Mouse (Mus musculus): ENCODE data around the gene Svs6. TPM values are rescaled to one million over a fixed set of nuclear protein-coding genes. Genes with fewer than 3 reads are reported as not detected.
"Not testable (repeated sequence)": the region's sequence is repeated elsewhere in the genome, so short reads cannot be mapped to it uniquely, and the experiment has no call there.

The Svs6 gene
- total RNA-seq (2021) = not detected

- not testable (repeated sequence) for DNase-seq (ENCODE audit: extremely low spot score in 1 of 2, low spot score in 1 of 2)
Observed at GRCm38 (mm10) chr2:164316451-164316850, at the start of gene Svs6. Svs6 (plus strand) TSS chr2:164316751.

GRCm38 (mm10) chr2:164278359-164278758 is 38.2 kb upstream of the Svs6 start, which contains the start of gene Svs4:
Svs4 (minus strand) TSS chr2:164278459.
- DNase-seq (ENCODE audit: extremely low spot score in 1 of 2, low spot score in 1 of 2) = no peak

- not testable (repeated sequence) for DNase-seq (ENCODE audit: extremely low spot score in 1 of 2, low spot score in 1 of 2)
Observed at GRCm38 (mm10) chr2:164288968-164289367, 27.6 kb upstream of the Svs6 start, which contains the start of gene Svs3a. Svs3a (plus strand) TSS chr2:164289268.

GRCm38 (mm10) chr2:164312599-164312998 is 4.0 kb upstream of the Svs6 start:
- DNase-seq (ENCODE audit: extremely low spot score in 1 of 2, low spot score in 1 of 2) = no peak

GRCm38 (mm10) chr2:164315460-164315859 is 1.1 kb upstream of the Svs6 start:
- not testable (repeated sequence) for DNase-seq (ENCODE audit: extremely low spot score in 1 of 2, low spot score in 1 of 2)

GRCm38 (mm10) chr2:164320983-164321382 is 4.4 kb downstream of the Svs6 start:
- no peak for DNase-seq (ENCODE audit: extremely low spot score in 1 of 2, low spot score in 1 of 2)

- DNase-seq (ENCODE audit: extremely low spot score in 1 of 2, low spot score in 1 of 2) = not testable (repeated sequence)
Observed at GRCm38 (mm10) chr2:164332440-164332839, 15.9 kb downstream of the Svs6 start, which contains the start of gene Svs5. Svs5 (plus strand) TSS chr2:164332740.

- not testable (repeated sequence) for DNase-seq (ENCODE audit: extremely low spot score in 1 of 2, low spot score in 1 of 2)
Observed at GRCm38 (mm10) chr2:164343732-164344131, 27.2 kb downstream of the Svs6 start.

- DNase-seq (ENCODE audit: extremely low spot score in 1 of 2, low spot score in 1 of 2) = not testable (repeated sequence)
Observed at GRCm38 (mm10) chr2:164347697-164348096, 31.1 kb downstream of the Svs6 start.

- DNase-seq (ENCODE audit: extremely low spot score in 1 of 2, low spot score in 1 of 2) = peak in 1 of 2 experiments; percentile 16
Observed at GRCm38 (mm10) chr2:164348980-164349379, 32.4 kb downstream of the Svs6 start.

- DNase-seq (ENCODE audit: extremely low spot score in 1 of 2, low spot score in 1 of 2) = no peak
Observed at GRCm38 (mm10) chr2:164352697-164353096, 36.1 kb downstream of the Svs6 start.

GRCm38 (mm10) chr2:164353356-164353755 is 36.8 kb downstream of the Svs6 start:
- DNase-seq (ENCODE audit: extremely low spot score in 1 of 2, low spot score in 1 of 2) = no peak

- no peak for DNase-seq (ENCODE audit: extremely low spot score in 1 of 2, low spot score in 1 of 2)
Observed at GRCm38 (mm10) chr2:164356177-164356967, 39.8 kb downstream of the Svs6 start.

GRCm38 (mm10) chr2:164358373-164358772 is 41.8 kb downstream of the Svs6 start:
- DNase-seq (ENCODE audit: extremely low spot score in 1 of 2, low spot score in 1 of 2) = no peak

- no peak for DNase-seq (ENCODE audit: extremely low spot score in 1 of 2, low spot score in 1 of 2)
Observed at GRCm38 (mm10) chr2:164359031-164359430, 42.5 kb downstream of the Svs6 start.

- DNase-seq (ENCODE audit: extremely low spot score in 1 of 2, low spot score in 1 of 2) = no peak
Observed at GRCm38 (mm10) chr2:164359668-164360067, 43.1 kb downstream of the Svs6 start.

- no peak for DNase-seq (ENCODE audit: extremely low spot score in 1 of 2, low spot score in 1 of 2)
Observed at GRCm38 (mm10) chr2:164360974-164361657, 44.6 kb downstream of the Svs6 start.

- no peak for DNase-seq (ENCODE audit: extremely low spot score in 1 of 2, low spot score in 1 of 2)
Observed at GRCm38 (mm10) chr2:164366947-164367346, 50.4 kb downstream of the Svs6 start.

Measured in layer of hippocampus, postnatal 25 days (tissue).